Mouse (Mus musculus) lung, adult 2 months (tissue): ENCODE results near the gene E130114P18Rik.

ENCODE experiments used
- CTCF ChIP-seq: fragments of 200-500 bp; IDR thresholded peaks from 2 replicates; pipeline ENCODE4 v1.5.1; 2011; ENCODE audit warnings: mild to moderate bottlenecking, low read length, control low read depth; ENCODE audit not compliant: insufficient read depth
- POLR2A ChIP-seq: fragments of 200-500 bp; IDR thresholded peaks from 2 replicates; pipeline ENCODE4 v1.6.1; 2011; ENCODE audit warnings: low read depth, mild to moderate bottlenecking, control low read depth, low read length, borderline replicate concordance; ENCODE audit errors: extremely low read depth

- TF ChIP-seq CTCF (no peak), POLR2A (no peak)
These were observed 25.4 kb downstream of the E130114P18Rik start for GRCm38 (mm10) chr4:97752276-97753010.
